Mouse (Mus musculus): ENCODE results near the gene Gm1330.

GRCm38 (mm10) chr2:148995133-148995532 lies 7.9 kb downstream of the Gm1330 start:
- no peak for TF ChIP-seq CTCF (IDR thresholded peaks at IDR 0.05; ENCODE audit: low read depth, low read length)
- no peak for TF ChIP-seq POLR2A (IDR thresholded peaks at IDR 0.05; ENCODE audit: borderline replicate concordance, low read depth, low read length)
